Mouse (Mus musculus): ENCODE measurements around the gene Add1. TPM values are rescaled to one million over a fixed set of nuclear protein-coding genes. Genes with fewer than 3 reads are reported as not detected.

Gene Add1
- total and polyA plus RNA-seq, 2 experiments from 2014 or later: 104 to 246 TPM

DNA sequence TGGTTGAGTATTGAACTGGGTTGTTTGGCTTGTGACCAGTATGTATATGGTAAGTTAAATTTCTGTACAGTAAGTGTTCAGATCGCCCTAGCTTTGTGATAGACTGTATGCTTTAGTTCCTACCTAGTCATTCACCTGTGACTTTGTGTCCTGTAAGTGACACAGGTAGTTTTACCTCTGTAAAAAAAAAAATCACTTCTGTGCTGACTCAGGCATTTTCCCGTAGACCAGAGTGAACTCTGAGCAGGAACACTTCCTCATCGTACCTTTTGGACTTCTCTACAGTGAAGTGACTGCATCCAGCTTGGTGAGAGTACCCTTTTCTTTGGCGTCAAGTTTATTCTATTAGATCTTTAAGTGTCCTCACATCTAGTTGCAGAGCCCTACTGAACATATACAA, 36.5 kb downstream of the Add1 start:
- Histone ChIP-seq H3K9ac (replicated peaks; ENCODE audit: low read depth, low read length) (no peak overlapping the region), H3K27me3 (ENCODE audit: control insufficient read depth, insufficient read depth, low read length) (no peaks in the 10 kb centered on the region), H3K4me1 (ENCODE audit: control insufficient read depth, insufficient read depth) (no peaks in the 10 kb centered on the region), H3K27ac (ENCODE audit: low read depth) (no peak overlapping the region), H3K9me3 (replicated peaks; ENCODE audit: control insufficient read depth, low read length) (no peaks in the 10 kb centered on the region), H3K4me3 (ENCODE audit: low read depth, low read length) (no peak overlapping the region), H3K4me2 (ENCODE audit: low read depth, low read length) (no peak overlapping the region), H3K36me3 (replicated peaks; ENCODE audit: control insufficient read depth, insufficient read depth, low read length) (peaks cover 82% of the 10 kb centered on the region)
- no peak for TF ChIP-seq EP300 (IDR thresholded peaks at IDR 0.05; ENCODE audit: low read depth)
- no peak for TF ChIP-seq CTCF (IDR thresholded peaks at IDR 0.05; ENCODE audit: low read depth)
- ATAC-seq (ENCODE audit: insufficient read depth, low read depth) (no peak), DNase-seq (ENCODE audit: low spot score) (no peak)
- WGBS: 88% methylated on average over 4 of the region's 4 CpGs

DNA sequence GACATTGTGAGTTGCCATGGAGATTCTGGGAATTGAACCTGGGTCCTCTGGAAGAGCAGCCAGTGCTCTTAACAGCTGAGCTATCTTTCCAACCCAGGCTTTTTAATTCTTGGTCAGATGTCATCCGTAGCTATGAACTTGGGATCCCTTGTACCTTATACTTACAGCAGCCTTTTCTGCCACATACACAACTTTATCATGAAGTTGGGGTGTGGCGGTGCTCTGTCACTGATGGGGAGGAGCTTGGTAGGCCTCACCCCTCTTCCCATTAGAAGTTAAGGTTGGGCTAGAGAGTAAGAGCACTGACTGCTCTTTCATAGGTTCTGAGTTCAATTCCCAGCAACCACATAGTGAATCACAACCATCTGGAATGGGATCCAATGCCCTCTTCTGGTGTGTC, 59.5 kb downstream of the Add1 start:
- H3K4me2 ChIP-seq (ENCODE audit: low read depth, low read length): no peak overlapping the region
- DNase-seq (ENCODE audit: low spot score) (no peak), ATAC-seq (ENCODE audit: insufficient read depth, low read depth) (no peak)
- H3K27ac ChIP-seq (ENCODE audit: low read depth): no peak overlapping the region
- H3K4me3 ChIP-seq (ENCODE audit: low read depth, low read length): no peak overlapping the region
- TF ChIP-seq CTCF (IDR thresholded peaks at IDR 0.05; ENCODE audit: low read depth) (no peak), EP300 (IDR thresholded peaks at IDR 0.05; ENCODE audit: low read depth) (no peak)
- H3K4me1 ChIP-seq (ENCODE audit: control insufficient read depth, insufficient read depth): no peaks in the 10 kb centered on the region
- H3K9me3 ChIP-seq (replicated peaks; ENCODE audit: control insufficient read depth, low read length): no peaks in the 10 kb centered on the region
- H3K36me3 ChIP-seq (replicated peaks; ENCODE audit: control insufficient read depth, insufficient read depth, low read length): peaks cover 64% of the 10 kb centered on the region
- no peak overlapping the region for H3K9ac ChIP-seq (replicated peaks; ENCODE audit: low read depth, low read length)
- WGBS: 90% methylated on average over 2 of the region's 2 CpGs
- no peaks in the 10 kb centered on the region for H3K27me3 ChIP-seq (ENCODE audit: control insufficient read depth, insufficient read depth, low read length)

DNA sequence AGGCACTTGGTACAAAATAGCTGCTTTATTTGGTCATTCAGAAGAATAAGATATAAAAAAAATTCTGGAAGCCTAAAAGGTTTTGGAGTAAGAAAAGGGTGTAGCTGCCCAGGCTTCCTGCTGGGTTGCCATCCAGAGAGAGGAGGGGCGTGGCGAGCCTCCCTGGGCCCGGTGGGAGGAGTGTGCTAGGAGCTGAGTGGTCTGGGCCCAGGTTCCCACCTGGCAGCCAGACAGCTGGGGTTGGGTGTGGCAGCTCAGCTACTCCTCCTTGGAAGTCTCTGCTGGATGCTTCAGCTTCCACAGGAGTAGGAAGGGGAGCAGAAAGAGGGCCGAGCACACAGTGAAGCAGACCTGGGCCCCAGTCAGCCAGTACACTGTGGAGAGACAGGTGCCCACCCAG, 60.2 kb downstream of the Add1 start:
- Histone ChIP-seq H3K27me3 (ENCODE audit: control insufficient read depth, insufficient read depth, low read length) (no peaks in the 10 kb centered on the region), H3K4me2 (ENCODE audit: low read depth, low read length) (no peak overlapping the region), H3K4me1 (ENCODE audit: control insufficient read depth, insufficient read depth) (no peaks in the 10 kb centered on the region), H3K4me3 (ENCODE audit: low read depth, low read length) (no peak overlapping the region), H3K9me3 (replicated peaks; ENCODE audit: control insufficient read depth, low read length) (no peaks in the 10 kb centered on the region), H3K36me3 (replicated peaks; ENCODE audit: control insufficient read depth, insufficient read depth, low read length) (peaks cover 58% of the 10 kb centered on the region), H3K9ac (replicated peaks; ENCODE audit: low read depth, low read length) (no peak overlapping the region), H3K27ac (ENCODE audit: low read depth) (no peak overlapping the region)
- WGBS: 67% methylated on average over 4 of the region's 4 CpGs
- no peak for ATAC-seq (ENCODE audit: insufficient read depth, low read depth)
- TF ChIP-seq CTCF (IDR thresholded peaks at IDR 0.05; ENCODE audit: low read depth) (no peak), EP300 (IDR thresholded peaks at IDR 0.05; ENCODE audit: low read depth) (no peak)
- no peak for DNase-seq (ENCODE audit: low spot score)

DNA sequence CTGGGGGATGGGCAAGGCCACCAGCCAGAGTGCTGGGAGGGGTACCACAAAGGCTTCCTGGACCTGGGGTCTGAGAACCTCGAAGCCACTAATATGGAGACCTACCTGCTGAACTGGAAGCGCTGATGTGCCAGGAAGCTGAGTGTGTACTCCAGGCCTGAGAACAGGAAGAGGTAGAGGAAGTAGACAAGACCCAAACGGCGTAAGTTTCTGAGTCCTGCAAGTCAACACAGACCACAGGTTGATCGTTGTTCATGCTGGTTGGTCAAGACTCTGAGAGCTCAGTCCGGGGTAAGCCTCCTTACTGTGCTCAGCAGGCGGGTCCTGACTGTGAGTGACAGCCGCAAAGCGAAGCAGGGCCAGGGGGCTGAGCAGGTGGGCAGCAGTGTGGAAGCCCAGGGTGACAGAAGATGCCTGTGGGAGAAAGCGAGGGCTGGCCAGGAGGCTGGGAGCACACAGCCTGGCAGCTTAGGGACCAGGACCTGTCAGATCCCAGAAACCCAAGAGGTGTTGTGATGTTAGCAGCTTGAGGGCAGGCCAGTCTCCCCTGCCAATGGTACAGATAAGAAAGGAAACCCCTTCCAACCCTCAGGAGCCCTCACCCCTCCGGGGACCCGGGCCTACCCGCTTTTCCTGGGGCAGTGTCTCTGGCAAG, 61.4 kb downstream of the Add1 start:
- Histone ChIP-seq H3K4me3 (ENCODE audit: low read depth, low read length) (no peak overlapping the region), H3K27ac (ENCODE audit: low read depth) (no peak overlapping the region), H3K9me3 (replicated peaks; ENCODE audit: control insufficient read depth, low read length) (no peaks in the 10 kb centered on the region), H3K9ac (replicated peaks; ENCODE audit: low read depth, low read length) (no peak overlapping the region), H3K36me3 (replicated peaks; ENCODE audit: control insufficient read depth, insufficient read depth, low read length) (peaks cover 57% of the 10 kb centered on the region), H3K4me2 (ENCODE audit: low read depth, low read length) (no peak overlapping the region), H3K27me3 (ENCODE audit: control insufficient read depth, insufficient read depth, low read length) (no peaks in the 10 kb centered on the region), H3K4me1 (ENCODE audit: control insufficient read depth, insufficient read depth) (no peaks in the 10 kb centered on the region)
- WGBS: 84% methylated on average over 13 of the region's 13 CpGs
- ATAC-seq (ENCODE audit: insufficient read depth, low read depth) (no peak), DNase-seq (ENCODE audit: low spot score) (no peak)
- no peak for TF ChIP-seq CTCF (IDR thresholded peaks at IDR 0.05; ENCODE audit: low read depth)
- no peak for TF ChIP-seq EP300 (IDR thresholded peaks at IDR 0.05; ENCODE audit: low read depth)

DNA sequence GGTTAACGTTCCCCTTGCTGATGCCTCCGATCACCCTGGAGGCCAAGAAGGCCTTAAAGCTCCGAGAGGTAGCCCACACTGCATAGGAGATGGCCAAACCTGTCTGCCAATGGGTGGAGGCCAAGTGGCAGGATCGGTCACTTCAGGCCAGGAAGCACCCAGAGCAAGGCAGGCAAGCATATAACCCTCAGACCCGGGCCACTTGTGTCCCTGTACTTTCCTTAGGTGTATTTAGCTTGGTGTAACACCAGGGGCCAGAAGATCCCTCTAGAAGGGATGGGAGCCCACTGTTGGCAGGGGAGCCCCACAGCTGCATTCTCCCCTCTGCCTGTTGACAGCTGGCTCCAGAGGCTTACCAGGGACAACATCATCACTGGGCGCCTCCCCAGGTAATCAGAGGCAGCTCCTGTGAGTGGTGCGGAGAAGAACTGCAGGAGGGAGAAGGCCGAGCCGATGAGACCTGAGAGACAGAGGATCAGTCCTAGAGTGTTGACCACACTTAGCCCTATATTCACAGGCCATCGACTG, 62.3 kb downstream of the Add1 start:
- 47% methylated on average over 10 of the region's 10 CpGs for WGBS
- TF ChIP-seq CTCF (IDR thresholded peaks at IDR 0.05; ENCODE audit: low read depth) (no peak), EP300 (IDR thresholded peaks at IDR 0.05; ENCODE audit: low read depth) (no peak)
- peak overlapping the region; percentile 66; the same call in 1 of the 2 replicates for H3K9ac ChIP-seq (replicated peaks; ENCODE audit: low read depth, low read length)
- H3K4me2 ChIP-seq (ENCODE audit: low read depth, low read length): peak overlapping the region; percentile 92
- H3K27me3 ChIP-seq (ENCODE audit: control insufficient read depth, insufficient read depth, low read length): no peaks in the 10 kb centered on the region
- no peaks in the 10 kb centered on the region for H3K9me3 ChIP-seq (replicated peaks; ENCODE audit: control insufficient read depth, low read length)
- peak overlapping the region; percentile 71 for H3K4me3 ChIP-seq (ENCODE audit: low read depth, low read length)
- ATAC-seq (ENCODE audit: insufficient read depth, low read depth): no peak
- H3K4me1 ChIP-seq (ENCODE audit: control insufficient read depth, insufficient read depth): no peaks in the 10 kb centered on the region
- H3K27ac ChIP-seq (ENCODE audit: low read depth): peak overlapping the region; percentile 73; the same call in 1 of the 2 replicates
- peaks cover 57% of the 10 kb centered on the region for H3K36me3 ChIP-seq (replicated peaks; ENCODE audit: control insufficient read depth, insufficient read depth, low read length)
- DNase-seq (ENCODE audit: low spot score): no peak

Data from heart, postnatal 0 days (tissue).